Mouse (Mus musculus): ENCODE measurements around the gene Rhoa.
A peak's percentile ranks its signal among the peaks of the same experiment; 100 is the strongest.

- TF ChIP-seq CTCF (IDR thresholded peaks at IDR 0.05; ENCODE audit: low read depth) (peak; percentile 58), EP300 (IDR thresholded peaks at IDR 0.05; ENCODE audit: low read depth) (no peak)
Measured at GRCm38 (mm10) chr9:108278697-108279450, 27.1 kb upstream of the Rhoa start.

Measured in heart, postnatal 0 days (tissue).